Mouse (Mus musculus) heart, embryonic 15.5 days (tissue): ENCODE measurements around the gene Rasa1. TPM values are rescaled to one million over a fixed set of nuclear protein-coding genes. Genes with fewer than 3 reads are reported as not detected.

ENCODE experiments used
- ATAC-seq: fragments of 200-750 bp; cut with Nextera tagmentation; replicated peaks from 2 replicates; pipeline ENCODE4 v1.8.0; 2017; ENCODE audit warnings: low read depth, moderate TSS enrichment; ENCODE audit not compliant: insufficient number of reproducible peaks, insufficient read depth, low FRiP score
- H3K27ac ChIP-seq: fragments of 300-500 bp; sonication (generic); 2 replicates; pipeline ENCODE4 v1.5.1; 2015; ENCODE audit warnings: mild to moderate bottlenecking, inconsistent platforms
- H3K27me3 ChIP-seq: fragments of 300-500 bp; sonication (generic); 2 replicates; pipeline ENCODE4 v1.6.1; 2015; ENCODE audit warnings: inconsistent platforms
- H3K36me3 ChIP-seq: fragments of 300-500 bp; sonication (generic); 2 replicates; pipeline ENCODE4 v1.6.1; 2015; ENCODE audit warnings: mild to moderate bottlenecking, inconsistent platforms
- H3K4me1 ChIP-seq: fragments of 300-500 bp; sonication (generic); replicated peaks from 2 replicates; pipeline ENCODE4 v1.6.1; 2015; ENCODE audit warnings: inconsistent platforms
- H3K4me2 ChIP-seq: fragments of 300-500 bp; sonication (generic); 2 replicates; pipeline ENCODE4 v1.6.1; 2015; ENCODE audit warnings: inconsistent platforms, mild to moderate bottlenecking, moderate library complexity
- H3K4me3 ChIP-seq: fragments of 300-500 bp; sonication (generic); 2 replicates; pipeline ENCODE4 v1.5.1; 2015; ENCODE audit warnings: mild to moderate bottlenecking, inconsistent platforms
- H3K9ac ChIP-seq: fragments of 300-500 bp; sonication (generic); 2 replicates; pipeline ENCODE4 v1.6.1; 2015; ENCODE audit warnings: mild to moderate bottlenecking, inconsistent platforms
- H3K9me3 ChIP-seq: fragments of 300-500 bp; sonication (generic); replicated peaks from 2 replicates; pipeline ENCODE4 v1.6.1; 2016; ENCODE audit warnings: inconsistent platforms
- WGBS: fragments of 180-500 bp; shearing (Covaris S2); methylation state at CpG from one replicate; pipeline ENCODE4 v1.1.7; 2015; ENCODE audit warnings: mixed read lengths; 5-methylcytosine and 5-hydroxymethylcytosine counted together
- polyA plus RNA-seq: library from polyadenylated mRNA; unstranded; fragments of >200 nt; fragmentation: Nextera tagmentation; extraction: Ambion mirVana; gene quantifications from 2 replicates; pipeline ENCODE4 v1.2.1, GENCODE M21; 2015

Rasa1 gene
- 31.6 and 36.1 TPM in 2 replicates for polyA plus RNA-seq

DNA sequence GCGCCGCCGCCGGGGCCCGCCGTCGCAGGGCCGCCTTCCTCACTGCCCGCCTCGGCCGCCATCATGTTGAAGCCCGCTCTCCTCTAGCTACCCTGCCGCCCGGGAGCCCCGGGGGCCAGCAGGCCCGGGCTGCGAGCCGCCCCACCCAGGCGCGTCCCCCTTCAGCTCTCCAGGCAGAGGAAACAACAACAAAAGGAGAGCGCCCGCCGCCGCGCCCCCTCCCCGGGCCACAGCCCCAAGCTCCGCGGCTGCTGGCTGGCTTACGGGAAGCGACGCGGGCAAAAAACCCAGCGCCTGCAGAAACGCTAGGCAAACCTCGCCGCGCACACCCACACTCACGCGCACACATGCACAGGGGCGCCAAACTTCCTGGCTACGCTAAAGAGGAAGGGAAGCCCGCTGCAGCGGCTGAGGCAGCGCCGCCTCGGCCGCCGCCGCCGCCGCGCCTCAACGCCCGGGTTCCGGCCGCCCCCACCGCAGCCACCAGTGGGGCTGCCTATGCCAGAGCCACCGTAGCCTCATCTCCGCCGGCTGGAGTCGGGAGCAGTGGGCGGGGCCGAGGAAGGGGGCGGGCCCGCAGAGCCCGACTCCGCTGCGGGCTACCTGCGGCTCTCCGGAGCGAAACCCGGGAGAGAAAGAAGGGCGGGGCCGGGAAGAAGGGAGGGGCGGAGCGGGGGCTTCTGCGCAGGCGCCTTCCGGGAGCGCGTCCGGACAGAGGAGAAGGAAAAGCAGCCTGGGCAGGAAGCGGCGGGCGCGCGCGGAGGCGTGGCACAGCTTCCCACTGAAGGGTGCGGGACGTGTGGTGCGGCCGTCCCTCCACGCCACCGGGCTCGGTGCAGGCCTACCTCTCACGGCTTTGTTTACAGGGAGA is at the start of gene Rasa1:
Rasa1 (minus strand) TSS at position 288 of the 871 bp plus-strand sequence.
- peak within 1 kb of the TSS; percentile 65 for H3K4me2 ChIP-seq
- ATAC-seq: peak; percentile 99
- WGBS: under 1% methylated on average over 94 of the region's 97 CpGs
- H3K4me3 ChIP-seq: peak within 1 kb of the TSS; percentile 100
- peak within 1 kb of the TSS; percentile 98 for H3K9ac ChIP-seq
- H3K27ac ChIP-seq: peak within 1 kb of the TSS; percentile 99
- peaks cover 7% of the 10 kb centered on the region; the same call in 1 of the 2 replicates for H3K4me1 ChIP-seq
- H3K9me3 ChIP-seq: no peaks in the 10 kb centered on the region
- H3K36me3 ChIP-seq: no peaks in the 10 kb centered on the region
- H3K27me3 ChIP-seq: no peaks in the 10 kb centered on the region

DNA sequence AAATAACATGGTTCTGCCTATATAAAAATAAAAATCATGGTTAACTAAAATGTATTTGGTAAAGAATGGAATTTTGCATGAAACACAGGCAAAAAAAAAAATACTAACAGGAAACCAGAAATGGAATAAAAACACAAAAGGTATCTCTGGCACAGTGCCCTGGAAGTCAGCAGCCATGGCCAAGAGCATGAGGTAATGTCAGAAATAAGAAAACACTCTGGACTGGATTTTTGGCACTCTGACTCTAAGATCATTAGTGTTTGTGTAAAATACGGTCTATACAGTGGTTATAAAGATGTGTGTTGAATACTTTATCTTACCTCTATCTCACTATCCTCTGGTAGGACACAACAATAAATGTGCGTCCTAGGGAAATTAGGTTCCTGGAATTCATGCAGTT is 22.6 kb upstream of the Rasa1 start:
- no peaks in the 10 kb centered on the region for H3K4me1 ChIP-seq
- H3K27me3 ChIP-seq: no peaks in the 10 kb centered on the region
- H3K4me2 ChIP-seq: no peak overlapping the region
- H3K36me3 ChIP-seq: no peaks in the 10 kb centered on the region
- H3K9ac ChIP-seq: no peak overlapping the region
- no peak for ATAC-seq
- H3K4me3 ChIP-seq: no peak overlapping the region
- 43% methylated on average over 2 of the region's 2 CpGs for WGBS
- H3K27ac ChIP-seq: no peak overlapping the region
- no peaks in the 10 kb centered on the region for H3K9me3 ChIP-seq

DNA sequence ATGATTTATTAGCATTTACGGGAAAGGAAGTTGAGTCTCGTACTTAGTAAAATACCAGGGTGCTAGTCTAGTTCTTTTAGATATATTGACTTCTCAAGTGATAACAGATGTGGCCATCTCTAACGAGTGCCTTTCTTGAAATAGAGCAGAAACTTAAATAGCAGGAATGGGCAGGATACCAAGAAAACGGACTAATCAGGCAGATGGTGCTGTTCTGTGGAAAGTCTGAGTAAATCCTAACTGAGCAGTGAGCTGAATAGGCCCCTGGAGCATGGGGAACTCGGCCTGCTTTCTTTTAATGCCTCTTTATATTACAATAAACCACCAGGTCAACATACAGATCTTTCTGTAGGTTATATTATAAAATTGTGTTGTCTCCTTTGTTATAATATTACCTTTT is 22.0 kb upstream of the Rasa1 start:
- Histone ChIP-seq H3K9me3 (no peaks in the 10 kb centered on the region), H3K9ac (no peak overlapping the region), H3K4me1 (no peaks in the 10 kb centered on the region), H3K27ac (no peak overlapping the region), H3K4me3 (no peak overlapping the region), H3K36me3 (no peaks in the 10 kb centered on the region), H3K27me3 (no peaks in the 10 kb centered on the region), H3K4me2 (no peak overlapping the region)
- ATAC-seq: no peak
- 44% methylated on average over 5 of the region's 5 CpGs for WGBS

DNA sequence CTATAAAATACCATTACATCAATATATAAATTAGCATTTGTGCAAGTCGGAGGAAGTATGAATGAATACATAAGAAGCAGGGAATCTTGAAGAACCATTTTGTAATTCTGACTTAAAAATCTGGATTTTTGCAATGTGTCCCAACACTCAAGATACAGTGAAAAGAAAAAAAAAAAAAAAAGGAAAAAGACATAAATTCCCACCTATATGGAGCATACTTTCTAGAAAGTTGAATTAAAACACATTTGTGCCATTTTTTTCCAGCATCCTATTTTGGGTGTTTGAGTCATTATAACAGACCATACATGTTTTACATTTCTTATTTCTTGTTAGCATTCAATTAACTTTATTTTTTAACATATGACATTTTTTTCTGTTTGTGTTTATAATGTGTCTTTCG is 21.6 kb upstream of the Rasa1 start:
- Histone ChIP-seq H3K9ac (no peak overlapping the region), H3K4me1 (no peaks in the 10 kb centered on the region), H3K27ac (no peak overlapping the region), H3K36me3 (no peaks in the 10 kb centered on the region), H3K4me2 (no peak overlapping the region), H3K9me3 (no peaks in the 10 kb centered on the region), H3K4me3 (no peak overlapping the region), H3K27me3 (no peaks in the 10 kb centered on the region)
- 87% methylated on average over 2 of the region's 2 CpGs for WGBS
- no peak for ATAC-seq

DNA sequence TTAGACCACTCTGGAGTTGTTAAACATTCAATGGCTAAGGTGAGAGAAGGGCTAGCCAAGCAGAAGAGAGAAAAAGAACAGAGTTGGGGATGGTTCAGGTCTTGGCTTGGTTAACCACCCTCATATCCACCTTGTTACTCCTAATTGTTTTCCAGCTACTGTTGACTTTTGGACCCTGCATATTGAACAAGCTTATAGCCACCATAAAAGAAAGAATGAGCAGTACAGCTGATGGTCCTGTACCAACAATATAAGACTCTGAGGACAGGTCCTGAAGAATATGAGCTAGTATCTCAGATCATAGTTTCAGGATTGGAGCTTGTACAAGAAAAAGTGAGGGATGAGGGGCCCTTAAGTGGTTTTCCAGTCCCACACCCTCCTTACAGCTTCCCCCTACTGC is 17.1 kb upstream of the Rasa1 start:
- Histone ChIP-seq H3K27me3 (no peaks in the 10 kb centered on the region), H3K9me3 (no peaks in the 10 kb centered on the region), H3K36me3 (no peaks in the 10 kb centered on the region), H3K27ac (no peak overlapping the region), H3K4me3 (no peak overlapping the region), H3K9ac (no peak overlapping the region), H3K4me1 (no peaks in the 10 kb centered on the region), H3K4me2 (no peak overlapping the region)
- no peak for ATAC-seq

DNA sequence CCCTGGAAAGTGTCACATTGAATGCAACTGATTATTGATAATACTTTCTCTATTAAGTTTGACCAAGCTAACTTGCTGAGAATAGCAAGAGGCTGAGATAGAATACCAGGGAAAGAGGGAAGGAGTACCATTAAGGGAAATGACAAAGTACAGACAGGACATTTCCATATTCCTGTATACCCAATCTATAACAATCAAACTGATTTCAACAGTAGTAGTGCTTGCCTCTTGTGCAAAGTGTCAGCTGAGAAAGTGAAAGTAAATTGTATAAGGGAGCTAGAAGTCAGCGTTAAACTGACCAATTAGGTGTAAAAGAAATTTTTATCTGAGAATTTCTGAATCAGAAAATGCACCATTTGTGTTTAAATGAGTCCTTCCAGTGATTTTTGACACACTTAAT is 1.7 kb upstream of the Rasa1 start:
- Histone ChIP-seq H3K4me2 (peak overlapping the region; percentile 43), H3K4me3 (no peak overlapping the region)

DNA sequence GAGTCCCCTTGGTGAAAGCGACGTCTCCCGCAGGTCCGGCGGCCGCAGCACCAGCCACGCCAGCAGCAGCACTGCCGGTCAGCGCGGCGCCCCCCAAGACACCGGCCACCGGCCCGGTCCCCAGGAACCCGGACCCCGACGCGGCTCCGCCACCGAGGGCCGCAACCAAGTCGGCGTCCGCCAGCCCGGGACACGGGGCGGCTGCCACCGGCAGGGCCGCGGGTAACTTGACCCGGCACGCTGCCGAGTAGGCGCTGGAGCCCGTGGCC is 422 bp downstream of the Rasa1 start:
- Histone ChIP-seq H3K4me1 (peaks cover 7% of the 10 kb centered on the region; the same call in 1 of the 2 replicates), H3K4me2 (peak overlapping the region; percentile 65), H3K9me3 (no peaks in the 10 kb centered on the region), H3K4me3 (peak overlapping the region; percentile 100), H3K9ac (peak overlapping the region; percentile 98), H3K27me3 (no peaks in the 10 kb centered on the region), H3K27ac (peak overlapping the region; percentile 99), H3K36me3 (no peaks in the 10 kb centered on the region)
- 0% methylated on average over 32 of the region's 35 CpGs for WGBS
- peak; percentile 2; the same call in 1 of the 2 replicates for ATAC-seq

More for the DNA sequence above, 1.7 kb upstream of the Rasa1 start:
- Histone ChIP-seq H3K9ac (no peak overlapping the region), H3K36me3 (no peaks in the 10 kb centered on the region), H3K4me1 (peaks cover 7% of the 10 kb centered on the region; the same call in 1 of the 2 replicates), H3K27ac (no peak overlapping the region), H3K9me3 (no peaks in the 10 kb centered on the region), H3K27me3 (no peaks in the 10 kb centered on the region)
- WGBS: 56% methylated on average over 1 of the region's 1 CpGs
- no peak for ATAC-seq

DNA sequence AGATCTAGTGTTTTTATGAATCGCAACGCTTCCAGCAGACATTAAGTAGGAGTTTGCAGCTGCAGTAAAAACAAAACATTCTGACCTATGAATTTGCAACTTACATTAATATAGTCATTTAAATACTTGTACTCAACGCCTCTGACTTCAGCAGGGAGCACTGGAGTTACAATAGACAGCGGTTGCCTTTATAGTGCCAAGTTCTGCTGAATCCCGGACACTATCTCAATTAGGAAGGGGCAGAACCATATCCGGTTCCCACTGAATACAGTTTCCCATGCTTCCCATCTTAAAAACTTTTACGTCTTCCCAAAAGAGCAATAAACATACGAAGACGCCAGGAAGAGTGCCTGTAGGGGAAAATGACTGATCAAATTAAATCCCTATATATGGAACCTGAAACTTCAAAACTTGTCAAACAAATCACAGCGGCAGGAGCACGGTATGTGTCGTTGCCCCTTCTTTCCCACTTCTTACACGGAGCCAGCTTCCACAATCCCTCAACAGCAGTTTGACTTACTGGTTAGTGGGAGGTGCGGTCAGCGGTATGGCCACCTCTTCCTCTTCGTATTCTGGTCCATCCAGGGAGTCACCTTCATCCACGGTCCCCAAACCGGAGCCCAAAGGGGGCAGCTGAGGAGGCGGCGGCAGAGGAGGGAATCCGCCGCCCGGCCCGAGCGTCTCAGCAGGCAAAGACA is 905 bp downstream of the Rasa1 start:
- peaks cover 7% of the 10 kb centered on the region; the same call in 1 of the 2 replicates for H3K4me1 ChIP-seq
- peak overlapping the region; percentile 65 for H3K4me2 ChIP-seq
- no peaks in the 10 kb centered on the region for H3K27me3 ChIP-seq
- H3K4me3 ChIP-seq: peak overlapping the region; percentile 100
- ATAC-seq: no peak; the same call in 1 of the 2 replicates
- H3K36me3 ChIP-seq: no peaks in the 10 kb centered on the region
- WGBS: under 1% methylated on average over 25 of the region's 25 CpGs
- H3K27ac ChIP-seq: peak overlapping the region; percentile 99
- peak overlapping the region; percentile 98 for H3K9ac ChIP-seq
- H3K9me3 ChIP-seq: no peaks in the 10 kb centered on the region

DNA sequence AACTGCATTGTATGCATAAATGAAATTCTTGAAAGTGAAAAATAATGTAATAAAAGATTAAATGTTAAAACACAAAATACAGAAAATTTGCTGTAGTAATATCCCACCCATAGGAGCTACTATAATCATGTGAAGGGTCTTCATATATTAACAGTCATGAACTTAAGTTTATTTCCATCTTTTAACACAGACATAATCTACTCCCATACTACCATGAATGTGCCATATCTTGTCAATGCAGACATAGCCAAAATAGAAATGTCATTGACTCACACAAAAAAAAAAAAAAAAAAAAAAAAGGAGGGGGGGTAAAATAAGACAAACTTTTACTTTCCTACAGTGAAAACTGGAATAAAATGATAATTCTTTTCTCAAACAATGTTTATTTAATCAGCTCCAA is 6.3 kb downstream of the Rasa1 start:
- no peak overlapping the region for H3K4me3 ChIP-seq
- H3K27ac ChIP-seq: no peak overlapping the region
- H3K27me3 ChIP-seq: no peaks in the 10 kb centered on the region
- no peak overlapping the region for H3K9ac ChIP-seq
- H3K4me1 ChIP-seq: peaks cover 16% of the 10 kb centered on the region
- ATAC-seq: no peak
- no peaks in the 10 kb centered on the region for H3K9me3 ChIP-seq
- no peak overlapping the region for H3K4me2 ChIP-seq
- H3K36me3 ChIP-seq: no peaks in the 10 kb centered on the region

DNA sequence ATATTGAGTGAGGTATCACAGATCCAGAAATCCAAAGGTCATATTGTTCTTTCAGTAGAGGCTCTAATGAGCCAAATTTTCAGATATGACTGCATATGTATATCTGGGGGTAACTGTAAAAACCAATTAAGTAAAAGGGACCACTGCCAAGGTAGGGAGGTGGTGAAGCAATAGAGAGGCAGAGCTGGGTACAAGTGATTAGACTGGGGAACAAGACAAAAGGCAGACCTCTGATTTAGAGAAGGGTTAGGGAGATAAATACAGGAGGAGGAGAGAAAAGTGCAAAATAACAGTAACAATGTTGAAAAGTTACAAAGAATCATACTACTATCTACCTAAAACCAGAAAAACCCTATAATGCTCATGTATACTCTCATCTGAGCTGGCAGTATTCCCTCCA is 10.0 kb downstream of the Rasa1 start:
- Histone ChIP-seq H3K36me3 (no peaks in the 10 kb centered on the region), H3K4me3 (no peak overlapping the region), H3K4me1 (peaks cover 12% of the 10 kb centered on the region), H3K4me2 (no peak overlapping the region), H3K27ac (peak overlapping the region; percentile 25; the same call in 1 of the 2 replicates), H3K9me3 (no peaks in the 10 kb centered on the region), H3K27me3 (no peaks in the 10 kb centered on the region), H3K9ac (no peak overlapping the region)
- no peak for ATAC-seq

DNA sequence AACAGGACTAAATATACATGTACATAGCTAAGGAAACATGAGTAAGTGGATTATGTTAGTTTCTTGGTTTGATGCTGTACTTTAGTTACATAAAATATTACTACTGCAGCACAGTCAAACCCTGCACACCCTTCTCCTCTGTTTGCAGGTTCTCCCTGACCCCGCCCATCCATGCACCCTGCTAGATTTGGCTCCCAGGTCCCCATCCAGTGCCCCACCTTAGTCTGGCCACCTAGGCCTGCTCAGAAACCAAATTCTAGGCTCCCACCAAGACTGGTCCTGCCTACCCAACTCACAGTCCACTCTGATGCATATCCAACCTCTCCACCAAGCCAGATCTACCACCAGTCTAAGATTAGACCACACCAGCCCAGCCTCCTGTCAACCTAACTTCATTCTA is 14.4 kb downstream of the Rasa1 start:
- H3K4me3 ChIP-seq: no peak overlapping the region
- no peaks in the 10 kb centered on the region for H3K27me3 ChIP-seq
- H3K27ac ChIP-seq: no peak overlapping the region
- peaks cover 7% of the 10 kb centered on the region for H3K4me1 ChIP-seq
- H3K4me2 ChIP-seq: no peak overlapping the region
- no peak for ATAC-seq
- no peaks in the 10 kb centered on the region for H3K9me3 ChIP-seq
- WGBS: 84% methylated on average over 1 of the region's 1 CpGs
- H3K36me3 ChIP-seq: no peaks in the 10 kb centered on the region
- H3K9ac ChIP-seq: no peak overlapping the region

DNA sequence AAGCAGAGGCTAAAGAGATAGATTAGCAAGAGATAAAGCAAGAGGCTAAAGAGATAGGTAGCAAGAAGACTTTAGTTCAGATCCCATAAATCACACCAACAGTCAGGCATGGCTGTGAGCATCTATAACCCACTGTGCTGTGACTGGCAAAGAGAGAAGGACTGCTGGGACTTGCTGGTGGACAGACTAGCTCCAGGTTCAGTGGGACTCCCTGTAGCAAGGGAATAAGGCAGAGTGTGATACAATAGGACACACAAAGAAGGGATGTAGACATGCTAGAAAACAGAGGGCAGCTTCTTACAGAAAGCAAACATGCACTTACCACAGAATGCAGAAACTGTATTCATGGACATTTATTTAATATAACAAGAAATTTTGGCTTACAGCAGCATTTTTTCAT is 15.1 kb downstream of the Rasa1 start:
- Histone ChIP-seq H3K27ac (no peak overlapping the region), H3K9ac (no peak overlapping the region), H3K4me1 (no peaks in the 10 kb centered on the region), H3K4me3 (no peak overlapping the region), H3K9me3 (no peaks in the 10 kb centered on the region), H3K4me2 (no peak overlapping the region), H3K36me3 (no peaks in the 10 kb centered on the region), H3K27me3 (no peaks in the 10 kb centered on the region)
- no peak for ATAC-seq
